ENCODE assay signal across 9 mouse cellular contexts in the genomic region with DNA sequence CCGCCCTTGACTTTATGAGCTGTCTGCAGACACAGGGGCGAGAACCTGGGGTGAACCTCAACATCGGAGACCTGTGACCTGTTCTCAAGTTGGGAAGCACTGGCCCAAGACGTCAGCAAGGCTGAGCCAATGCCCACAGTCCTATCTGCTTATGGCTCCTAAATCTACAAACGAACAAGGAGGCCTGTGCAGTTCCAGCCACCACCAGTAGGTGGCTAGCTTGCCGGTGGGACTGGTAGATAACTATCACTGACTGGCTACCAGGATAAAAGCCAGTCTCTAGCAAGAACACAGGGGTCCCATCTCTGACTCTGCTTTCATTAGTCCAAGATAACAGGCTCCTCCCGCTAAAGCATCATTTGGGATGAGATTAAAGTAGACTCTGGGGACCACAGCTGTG.
A peak's percentile ranks its signal among the peaks of the same experiment; 100 is the strongest.
DNase-seq lines count a peak whose midpoint lies in the region; ATAC-seq and TF ChIP-seq lines count a peak whose summit lies in the region.
"Had no signal": no experiment of that assay in that cellular context is flagged by ENCODE, and none has a peak within 500 bp of the region (broad histone marks: within the 10 kb centered on the region; RNA-seq: fewer than 3 reads in every experiment).

No protein-coding gene starts in this region.

- no peak overlapping the region for H3K4me3 ChIP-seq in intestine, embryonic 14.5 days (ENCODE audit: low read depth, low read length)
- no peak overlapping the region for H3K4me3 ChIP-seq in intestine, embryonic 16.5 days (ENCODE audit: low read length)
- H3K4me3 ChIP-seq in forebrain, embryonic 13.5 days = no peak overlapping the region
- H3K4me3 ChIP-seq in limb, embryonic 10.5 days = no peak overlapping the region
- H3K4me3 ChIP-seq in testis, adult 2 months (ENCODE audit: control insufficient read depth, low read depth, low read length) = no peak overlapping the region
- H3K4me3 ChIP-seq: embryonic facial prominence, embryonic 13.5 days had no signal

- TF ChIP-seq CTCF in testis, adult 2 months (IDR thresholded peaks at IDR 0.05; ENCODE audit: control insufficient read depth, insufficient read depth, insufficient replicate concordance, low read depth, low read length) = peak; percentile 82; the same call in 1 of the 2 replicates

- no peak for ATAC-seq in intestine, embryonic 14.5 days (replicated peaks; ENCODE audit: low FRiP score, low TSS enrichment, low read depth)
- no peak for ATAC-seq in intestine, embryonic 16.5 days
- ATAC-seq in forebrain, embryonic 13.5 days = 0 out of 2 replicates have a peak, but pooled peaks have one; percentile 1

- no peak for TF ChIP-seq POLR2A in testis, adult 2 months (IDR thresholded peaks at IDR 0.05; ENCODE audit: control insufficient read depth, low read depth, low read length)

- no peaks in the 10 kb centered on the region for H3K4me1 ChIP-seq in intestine, embryonic 14.5 days (replicated peaks; ENCODE audit: control insufficient read depth, insufficient read depth, low read length)
- no peaks in the 10 kb centered on the region for H3K4me1 ChIP-seq in intestine, embryonic 16.5 days (ENCODE audit: control insufficient read depth, insufficient read depth, low read length)
- no peaks in the 10 kb centered on the region for H3K4me1 ChIP-seq in forebrain, embryonic 13.5 days
- peaks cover 55% of the 10 kb centered on the region for H3K4me1 ChIP-seq in limb, embryonic 10.5 days
- no peaks in the 10 kb centered on the region for H3K4me1 ChIP-seq in testis, adult 2 months (ENCODE audit: control insufficient read depth, insufficient read depth, low read length)

- peak; percentile 89 for DNase-seq in intestine, embryonic 14.5 days (ENCODE audit: low spot score)
- peak; percentile 83 for DNase-seq in brain, adult 2 months (ENCODE audit: low read depth, low spot score)
- DNase-seq in kidney, adult 8-10 months = peak; percentile 31 to 74
- DNase-seq in limb, embryonic 10.5 days (ENCODE audit: low spot score) = peak; percentile 91
- peak; percentile 23 to 49 for DNase-seq in natural killer cell, adult 2 months (ENCODE audit: low spot score in 2 of 2)

- no peaks in the 10 kb centered on the region for H3K36me3 ChIP-seq in intestine, embryonic 14.5 days (ENCODE audit: control insufficient read depth, insufficient read depth, low read length)
- no peaks in the 10 kb centered on the region for H3K36me3 ChIP-seq in intestine, embryonic 16.5 days (ENCODE audit: control insufficient read depth, insufficient read depth, low read length)
- H3K36me3 ChIP-seq in forebrain, embryonic 13.5 days (ENCODE audit: poor library complexity, severe bottlenecking) = no peaks in the 10 kb centered on the region
- H3K36me3 ChIP-seq in limb, embryonic 10.5 days = no peaks in the 10 kb centered on the region
- no peaks in the 10 kb centered on the region for H3K36me3 ChIP-seq in testis, adult 2 months (ENCODE audit: control insufficient read depth, insufficient read depth, low read length)
- H3K36me3 ChIP-seq: embryonic facial prominence, embryonic 13.5 days had no signal

- WGBS in intestine, embryonic 14.5 days = 22% methylated on average over 7 of the region's 7 CpGs
- WGBS in intestine, embryonic 16.5 days = 26% methylated on average over 7 of the region's 7 CpGs
- 28% methylated on average over 7 of the region's 7 CpGs for WGBS in forebrain, embryonic 13.5 days
- WGBS in limb, embryonic 10.5 days = 23% methylated on average over 7 of the region's 7 CpGs

- H3K9me3 ChIP-seq in intestine, embryonic 14.5 days (ENCODE audit: control insufficient read depth, low read length) = 0 out of 2 replicates have a peak, but pooled peaks cover 2% of the 10 kb centered on the region
- H3K9me3 ChIP-seq in intestine, embryonic 16.5 days (ENCODE audit: control insufficient read depth, low read length) = no peaks in the 10 kb centered on the region
- no peaks in the 10 kb centered on the region for H3K9me3 ChIP-seq in forebrain, embryonic 13.5 days (replicated peaks)
- H3K9me3 ChIP-seq in limb, embryonic 10.5 days (replicated peaks) = no peaks in the 10 kb centered on the region
- H3K9me3 ChIP-seq: embryonic facial prominence, embryonic 13.5 days had no signal

- no peak overlapping the region for H3K4me2 ChIP-seq in intestine, embryonic 14.5 days (ENCODE audit: low read length)
- no peak overlapping the region for H3K4me2 ChIP-seq in intestine, embryonic 16.5 days (ENCODE audit: low read depth, low read length)
- no peak overlapping the region for H3K4me2 ChIP-seq in forebrain, embryonic 13.5 days
- H3K4me2 ChIP-seq: embryonic facial prominence, embryonic 13.5 days had no signal

- no peaks in the 10 kb centered on the region for H3K27me3 ChIP-seq in intestine, embryonic 14.5 days (replicated peaks; ENCODE audit: control insufficient read depth, insufficient read depth, low read length)
- no peaks in the 10 kb centered on the region for H3K27me3 ChIP-seq in intestine, embryonic 16.5 days (replicated peaks; ENCODE audit: control insufficient read depth, insufficient read depth, low read length)
- peaks cover 5% of the 10 kb centered on the region; the same call in 1 of the 2 replicates for H3K27me3 ChIP-seq in forebrain, embryonic 13.5 days
- no peaks in the 10 kb centered on the region for H3K27me3 ChIP-seq in limb, embryonic 10.5 days (ENCODE audit: low read depth, poor library complexity, severe bottlenecking)
- H3K27me3 ChIP-seq in testis, adult 2 months (ENCODE audit: control insufficient read depth, insufficient read depth, low read length) = no peaks in the 10 kb centered on the region
- H3K27me3 ChIP-seq: embryonic facial prominence, embryonic 13.5 days had no signal

- no peak overlapping the region for H3K9ac ChIP-seq in intestine, embryonic 14.5 days (ENCODE audit: low read length)
- no peak overlapping the region for H3K9ac ChIP-seq in intestine, embryonic 16.5 days (ENCODE audit: low read depth, low read length)
- no peak overlapping the region for H3K9ac ChIP-seq in forebrain, embryonic 13.5 days
- H3K9ac ChIP-seq: embryonic facial prominence, embryonic 13.5 days had no signal

- H3K27ac ChIP-seq in intestine, embryonic 14.5 days (ENCODE audit: low read depth) = no peak overlapping the region
- no peak overlapping the region for H3K27ac ChIP-seq in intestine, embryonic 16.5 days (ENCODE audit: low read length)
- no peak overlapping the region for H3K27ac ChIP-seq in forebrain, embryonic 13.5 days
- H3K27ac ChIP-seq in limb, embryonic 10.5 days = peak overlapping the region; percentile 54
- H3K27ac ChIP-seq in testis, adult 2 months (ENCODE audit: control insufficient read depth, insufficient read depth, low read depth, low read length) = no peak overlapping the region

Comparison
In these comparisons a context has a peak if more than half of its experiments do, and no peak if none do; other contexts are left out.
1. DNase-seq: peak in every context shown above with its lines; median percentile 91 in limb, embryonic 10.5 days; 89 in intestine, embryonic 14.5 days; 83 in brain, adult 2 months; 52 in kidney, adult 8-10 months; 36 in natural killer cell, adult 2 months.